Mouse (Mus musculus): Measurements from ENCODE around the gene Eya4.

Eya4 gene

GRCm38 (mm10) chr10:23062719-23063118, 287.9 kb downstream of the Eya4 start:
- DNase-seq (ENCODE audit: low spot score) = no peak

DNA sequence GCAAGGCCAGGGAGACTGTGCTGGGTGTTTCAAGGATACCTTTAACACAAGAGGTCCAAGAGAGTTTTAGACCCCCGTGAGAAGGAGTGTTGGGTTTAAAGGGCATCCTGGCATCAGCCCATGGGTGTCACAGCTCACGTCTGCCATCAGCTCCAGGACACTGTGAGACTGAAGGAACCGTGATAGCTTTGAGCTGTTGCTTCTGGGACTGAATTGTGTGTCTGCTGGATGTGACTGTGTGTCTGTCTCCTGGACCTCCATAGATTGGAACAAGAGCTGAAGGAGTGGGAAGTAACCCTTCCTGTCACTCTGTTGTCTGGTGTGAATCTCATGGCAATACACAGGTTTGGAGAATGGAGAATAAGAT, 289.9 kb downstream of the Eya4 start:
- DNase-seq (ENCODE audit: low spot score) = no peak

DNA sequence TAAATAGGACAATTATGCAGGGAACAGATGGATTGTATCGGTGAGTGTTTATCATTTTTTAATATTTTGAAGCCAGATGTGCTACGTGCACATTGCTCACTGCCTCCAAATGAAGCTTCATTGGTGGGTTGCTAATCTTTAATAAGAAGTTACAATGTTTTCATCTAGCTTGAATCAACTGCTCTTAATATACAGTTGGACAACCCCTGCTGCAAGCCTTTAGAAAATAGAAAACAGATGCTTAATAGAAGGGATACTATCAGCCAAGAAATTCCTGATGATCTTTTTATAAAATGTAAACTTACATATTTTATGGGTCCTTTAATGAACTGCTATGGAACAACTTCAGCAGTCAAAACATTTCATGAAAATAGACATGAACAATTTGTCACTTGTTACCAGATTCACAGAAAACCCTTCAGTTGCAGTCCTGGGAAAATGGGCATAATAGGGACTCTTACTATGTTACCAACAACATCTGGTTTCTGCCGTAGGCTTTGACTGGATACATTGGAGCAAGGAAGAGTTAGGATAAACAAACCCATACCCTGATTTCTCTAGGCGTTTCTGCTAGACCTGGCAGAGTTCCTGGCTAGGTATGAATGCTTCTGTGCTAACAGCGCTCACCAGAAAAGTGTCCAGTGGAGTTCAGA, 290.4 kb downstream of the Eya4 start:
- no peak for DNase-seq (ENCODE audit: low spot score)

GRCm38 (mm10) chr10:23053379-23053915, 297.1 kb downstream of the Eya4 start:
- no peak for DNase-seq (ENCODE audit: low spot score)
